Mouse (Mus musculus) right cerebral cortex, postnatal 4 days (tissue): ENCODE data around the gene Lonp1.
"Not testable (repeated sequence)": the region's sequence is repeated elsewhere in the genome, so short reads cannot be mapped to it uniquely, and the experiment has no call there.

ENCODE experiments used
- DNase-seq: peaks from one replicate; pipeline ENCODE4 v3.0.0-alpha.2; 2022

Gene Lonp1

GRCm38 (mm10) chr17:56617628-56618027, 9.1 kb downstream of the Lonp1 start:
- no peak for DNase-seq

GRCm38 (mm10) chr17:56616725-56617124, 10.0 kb downstream of the Lonp1 start:
- DNase-seq: no peak

DNA sequence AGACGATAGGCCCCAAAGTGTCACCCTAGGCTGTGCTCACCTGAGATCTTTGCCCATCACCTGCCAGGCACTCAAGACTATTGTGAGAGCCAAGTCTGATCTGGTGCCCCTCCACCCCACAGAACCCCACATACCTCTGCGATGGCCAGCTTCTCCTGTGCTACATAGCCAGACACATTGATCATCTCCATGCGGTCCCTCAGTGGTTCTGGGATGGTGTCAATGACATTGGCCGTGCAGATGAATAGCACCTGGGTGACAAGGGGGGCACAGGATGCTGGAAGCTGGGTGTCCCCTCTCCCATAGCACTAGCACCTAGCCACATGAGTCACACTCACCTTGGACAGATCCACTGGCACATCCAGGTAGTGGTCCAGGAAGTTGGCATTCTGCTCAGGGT, 10.9 kb downstream of the Lonp1 start:
- no peak for DNase-seq

DNA sequence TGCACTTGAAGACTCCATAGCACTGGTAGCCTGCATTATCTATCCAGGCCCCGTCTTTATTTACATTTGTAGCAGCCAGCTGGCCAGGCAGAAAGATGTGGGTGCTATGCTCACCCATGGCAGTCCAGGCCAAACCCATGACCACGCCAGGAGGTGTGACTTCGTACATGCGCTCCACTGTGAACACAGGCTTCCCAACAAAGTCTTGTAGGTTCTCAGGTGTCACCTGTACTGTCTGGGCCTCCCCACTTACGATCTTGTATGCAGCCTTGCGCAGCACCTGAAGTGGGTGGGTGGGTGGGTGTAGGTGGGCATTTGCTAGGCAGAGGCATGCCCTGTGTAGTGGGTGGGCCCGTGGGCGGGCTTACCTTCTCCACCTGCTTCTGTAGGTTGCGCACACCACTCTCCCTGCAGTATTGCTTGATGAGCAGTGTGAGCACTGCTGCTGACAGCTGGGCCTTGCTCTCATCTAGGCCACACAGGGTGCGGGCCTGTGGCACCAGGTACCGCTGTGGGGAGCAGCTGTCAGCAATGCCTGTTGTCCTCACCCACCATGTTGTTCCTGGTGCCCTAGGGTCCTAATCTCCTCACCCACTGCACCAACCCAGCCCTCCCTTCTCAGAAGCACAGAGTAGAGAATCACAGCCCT, 11.4 kb downstream of the Lonp1 start:
- DNase-seq: no peak

- DNase-seq: no peak
Measured at GRCm38 (mm10) chr17:56614391-56615135, 12.1 kb downstream of the Lonp1 start.

DNA sequence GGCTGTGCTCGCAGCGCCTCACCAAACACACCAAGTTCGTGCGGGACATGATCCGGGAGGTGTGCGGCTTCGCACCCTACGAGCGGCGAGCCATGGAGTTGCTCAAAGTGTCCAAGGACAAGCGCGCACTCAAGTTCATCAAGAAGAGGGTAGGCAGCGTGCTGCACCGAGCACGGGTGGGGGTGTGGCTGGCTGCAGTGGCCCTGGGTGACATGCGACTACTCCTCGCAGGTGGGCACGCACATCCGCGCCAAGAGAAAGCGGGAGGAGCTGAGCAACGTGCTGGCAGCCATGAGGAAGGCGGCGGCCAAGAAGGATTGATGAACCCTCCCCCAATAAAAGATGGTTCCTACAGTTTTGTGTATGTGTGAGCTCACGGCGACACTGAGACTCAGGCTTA, 12.8 kb downstream of the Lonp1 start:
- DNase-seq: not testable (repeated sequence)

- DNase-seq: peak; percentile 98
Measured at GRCm38 (mm10) chr17:56613236-56613844, 13.3 kb downstream of the Lonp1 start, which contains the start of gene Rpl36. Rpl36 (plus strand) TSS chr17:56613416.

- not testable (repeated sequence) for DNase-seq
Measured at GRCm38 (mm10) chr17:56612565-56612939, 14.1 kb downstream of the Lonp1 start.

DNA sequence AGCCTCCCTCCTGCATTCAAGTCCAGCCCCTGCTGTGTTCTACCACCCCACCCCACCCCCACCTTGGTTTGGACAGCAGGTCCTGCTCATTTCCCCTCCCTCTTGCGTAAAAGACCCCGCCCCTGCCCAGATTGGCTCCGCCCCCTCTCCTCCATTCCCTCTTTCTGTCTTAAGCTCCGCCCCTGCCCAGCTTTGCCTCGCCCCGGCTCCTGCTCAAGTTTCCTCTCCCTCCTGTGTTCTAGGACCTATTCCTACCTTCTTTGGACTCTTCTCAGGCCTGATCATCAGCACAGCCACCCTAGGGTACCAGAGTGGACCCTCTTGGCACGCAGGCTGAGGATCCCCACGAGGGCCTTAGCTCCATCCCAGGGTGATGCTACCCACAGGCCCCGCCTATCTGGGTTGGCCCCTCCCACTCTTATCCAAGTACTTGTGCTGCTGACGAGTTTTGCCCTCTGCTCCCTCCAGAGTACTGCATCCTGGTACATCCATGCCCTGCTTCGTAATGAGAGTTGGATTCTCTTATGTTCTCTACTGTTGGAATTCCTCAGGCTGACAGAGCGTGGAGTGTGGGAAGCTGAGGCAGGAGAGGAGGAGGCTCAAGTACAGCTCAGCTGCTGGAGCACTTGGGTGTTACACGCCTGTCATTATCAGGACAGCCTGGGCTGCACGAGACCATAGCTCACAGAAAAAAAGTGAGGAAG, 14.7 kb downstream of the Lonp1 start:
- DNase-seq: no peak

GRCm38 (mm10) chr17:56611323-56611722, 15.4 kb downstream of the Lonp1 start:
- no peak for DNase-seq

GRCm38 (mm10) chr17:56609452-56610171, 17.1 kb downstream of the Lonp1 start, which contains the start of gene 2410015M20Rik:
2410015M20Rik (minus strand) TSS chr17:56609771.
- peak; percentile 90 for DNase-seq

GRCm38 (mm10) chr17:56608699-56609098, 18.0 kb downstream of the Lonp1 start:
- DNase-seq: no peak

DNA sequence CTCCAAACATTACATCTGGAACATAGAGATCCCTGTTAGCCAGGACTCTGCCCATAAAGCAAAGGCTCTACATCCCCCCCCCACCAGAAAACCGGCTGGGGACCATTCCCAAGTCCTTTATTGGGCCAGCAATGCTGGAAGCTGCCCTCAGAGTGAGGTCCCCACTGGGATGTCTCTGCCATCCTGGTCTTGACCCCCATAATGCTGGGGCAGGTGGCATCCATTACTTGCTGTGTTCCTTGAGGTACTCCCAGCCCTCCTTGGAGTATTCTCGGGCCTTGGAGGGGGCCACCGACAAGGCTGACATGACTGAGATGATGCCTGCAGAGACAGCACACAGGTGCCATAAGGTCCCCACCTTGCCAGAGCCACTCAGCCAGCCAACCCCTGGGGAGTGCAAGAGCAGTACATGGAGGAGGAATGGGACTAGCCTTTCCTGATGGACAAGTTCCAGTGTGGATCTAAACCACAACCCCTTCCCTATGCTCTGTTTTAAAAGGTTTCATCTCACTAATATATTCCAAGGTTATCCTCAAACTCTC, 19.1 kb downstream of the Lonp1 start:
- DNase-seq: no peak

DNA sequence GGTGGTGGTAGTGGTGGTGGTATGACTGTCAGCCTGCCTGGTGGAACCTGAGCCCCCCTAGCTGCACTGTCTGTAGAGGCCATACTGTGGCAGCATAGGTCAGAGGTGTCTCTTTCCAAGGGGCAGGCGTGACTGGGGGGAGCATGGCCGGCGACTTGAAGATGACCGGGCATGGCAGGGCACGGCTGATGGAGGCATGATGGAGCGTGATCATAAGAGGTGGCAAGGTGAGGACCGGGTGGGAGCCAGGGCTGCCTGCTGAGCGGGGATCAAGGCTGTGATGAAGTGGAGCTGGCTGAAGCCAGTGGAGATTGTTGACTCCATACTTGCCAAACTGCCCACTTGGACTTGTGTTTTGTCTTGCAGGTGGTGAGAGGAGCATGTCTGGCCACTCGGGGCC, 21.3 kb downstream of the Lonp1 start:
- no peak for DNase-seq

- DNase-seq: no peak
Measured at GRCm38 (mm10) chr17:56604422-56604821, 22.3 kb downstream of the Lonp1 start.

DNA sequence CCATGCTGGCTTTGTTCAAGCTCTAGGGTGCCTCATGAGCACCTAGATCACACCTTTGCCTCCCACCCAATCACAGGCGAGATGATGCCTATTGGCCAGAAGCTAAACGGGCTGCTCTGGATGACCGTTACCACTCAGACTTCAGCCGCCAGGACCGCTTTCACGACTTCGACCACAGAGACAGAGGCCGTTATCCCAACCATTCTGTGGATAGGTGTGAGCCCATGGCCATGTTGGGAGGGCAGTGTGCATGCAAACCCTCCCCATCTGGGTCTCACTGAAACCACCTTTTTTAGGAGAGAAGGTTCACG, 22.7 kb downstream of the Lonp1 start:
- DNase-seq: no peak

- DNase-seq: no peak
Measured at GRCm38 (mm10) chr17:56603186-56604069, 23.3 kb downstream of the Lonp1 start.

DNA sequence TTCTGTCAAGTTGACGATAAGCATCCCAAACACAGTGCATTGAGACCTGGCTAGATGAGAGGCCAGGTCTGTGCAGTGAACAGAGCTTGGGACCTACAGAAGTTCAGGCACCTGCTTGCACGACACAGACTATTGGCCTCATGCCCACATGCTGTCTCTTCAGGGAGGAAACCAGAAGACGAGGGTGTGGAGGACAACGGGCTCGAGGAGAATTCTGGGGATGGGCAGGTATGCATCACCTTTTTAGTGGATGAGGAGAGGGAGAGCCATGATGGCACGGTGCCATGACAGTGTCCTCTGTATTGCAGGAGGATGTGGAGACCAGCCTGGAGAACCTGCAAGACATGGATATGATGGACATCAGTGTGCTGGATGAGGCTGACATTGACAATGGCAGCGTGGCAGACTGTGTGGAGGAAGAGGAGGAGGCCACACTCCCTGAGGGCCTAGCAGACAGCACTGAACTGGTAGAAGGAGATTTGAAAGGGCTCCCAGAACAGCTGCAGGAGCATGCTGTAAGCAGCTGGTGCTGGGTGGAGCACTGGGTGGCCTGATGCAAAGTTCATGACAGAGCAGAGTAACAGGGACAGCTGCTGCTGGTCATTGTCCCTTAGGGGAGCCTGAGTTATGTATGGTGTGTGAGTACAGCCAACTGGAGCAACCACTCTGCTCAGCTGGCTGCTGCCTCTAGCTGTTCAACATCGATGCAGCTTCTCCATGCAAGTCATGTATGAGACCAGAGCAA, 33.0 kb downstream of the Lonp1 start:
- DNase-seq: no peak

DNA sequence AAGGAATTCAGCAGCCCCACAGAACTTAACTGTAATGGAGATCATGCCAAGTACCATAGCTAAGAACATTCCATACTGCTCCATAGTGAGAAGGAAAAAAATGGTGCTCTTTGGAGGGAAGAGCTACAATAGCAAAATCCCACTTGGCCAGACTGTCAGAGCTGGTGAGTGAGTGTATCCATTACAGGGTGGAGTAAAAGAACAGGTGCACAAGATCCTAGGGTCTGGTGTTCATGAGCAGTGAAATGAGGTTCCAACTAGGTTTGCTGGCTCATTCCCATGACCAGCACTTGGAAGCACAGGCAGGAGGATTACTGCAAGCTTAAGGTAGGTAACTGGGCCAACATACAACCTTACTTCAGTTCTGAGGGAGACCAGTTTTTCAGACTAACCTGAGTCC, 34.1 kb downstream of the Lonp1 start:
- DNase-seq: no peak

GRCm38 (mm10) chr17:56588921-56589320, 37.8 kb downstream of the Lonp1 start:
- DNase-seq: no peak

DNA sequence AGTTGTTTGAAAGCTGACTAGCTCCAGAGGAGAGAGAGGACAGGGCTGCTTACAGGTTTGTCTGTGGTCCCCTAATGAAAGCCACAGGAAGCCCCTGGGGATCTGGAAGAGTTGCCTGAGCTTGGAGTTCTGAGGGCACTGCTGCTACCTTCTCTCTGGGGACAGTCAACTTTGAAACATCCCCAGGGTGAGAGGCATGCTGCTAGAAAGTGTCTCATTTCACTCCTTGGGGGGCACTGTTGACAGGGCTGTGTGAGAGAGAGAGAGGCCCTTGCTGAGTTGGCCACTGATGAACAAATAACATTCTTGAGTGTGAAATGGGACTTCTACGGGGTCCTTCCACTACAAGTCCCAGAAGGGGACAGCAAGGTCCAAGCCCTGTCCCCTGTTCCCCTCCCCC, 38.9 kb downstream of the Lonp1 start:
- no peak for DNase-seq
